Mouse (Mus musculus) induced T-regulatory cell, adult 2 months (primary cell): ENCODE data around the gene Map3k1.

Source experiments
- DNase-seq: peaks from one replicate; pipeline ENCODE4 v3.0.0-alpha.2; 2012; ENCODE audit warnings: low read depth

Gene Map3k1

GRCm38 (mm10) chr13:111812647-111813046, 3.9 kb upstream of the Map3k1 start:
- DNase-seq = no peak

DNA sequence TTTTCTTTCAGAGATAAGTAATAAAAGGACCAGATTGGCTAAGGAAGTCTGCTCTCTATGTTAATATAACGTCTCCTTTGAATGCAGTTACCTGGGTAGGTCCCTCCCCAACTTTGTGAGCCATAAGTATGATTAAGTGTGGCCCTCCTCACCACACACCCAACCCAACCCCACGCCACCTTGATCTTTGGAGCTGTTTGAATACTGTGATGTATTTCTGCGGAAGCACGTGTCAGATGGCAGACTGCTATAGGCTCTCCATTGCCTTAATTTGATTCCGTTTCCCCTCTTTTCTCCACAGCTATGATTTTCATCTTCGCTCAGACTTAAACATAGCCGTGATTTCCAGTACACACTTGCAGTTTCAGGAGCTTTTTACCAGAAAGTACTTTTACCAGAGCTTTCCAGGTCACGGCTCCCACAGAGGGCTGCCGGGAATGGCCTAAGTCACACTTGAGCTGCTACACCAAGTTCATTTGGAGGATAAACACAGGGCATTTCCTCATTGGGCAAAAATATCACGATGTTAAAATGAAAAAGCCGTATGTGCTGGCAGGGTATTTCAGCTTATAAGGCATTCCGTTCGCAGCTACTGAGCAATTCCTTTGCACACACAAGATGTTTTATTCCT, 2.3 kb upstream of the Map3k1 start:
- DNase-seq = no peak

DNA sequence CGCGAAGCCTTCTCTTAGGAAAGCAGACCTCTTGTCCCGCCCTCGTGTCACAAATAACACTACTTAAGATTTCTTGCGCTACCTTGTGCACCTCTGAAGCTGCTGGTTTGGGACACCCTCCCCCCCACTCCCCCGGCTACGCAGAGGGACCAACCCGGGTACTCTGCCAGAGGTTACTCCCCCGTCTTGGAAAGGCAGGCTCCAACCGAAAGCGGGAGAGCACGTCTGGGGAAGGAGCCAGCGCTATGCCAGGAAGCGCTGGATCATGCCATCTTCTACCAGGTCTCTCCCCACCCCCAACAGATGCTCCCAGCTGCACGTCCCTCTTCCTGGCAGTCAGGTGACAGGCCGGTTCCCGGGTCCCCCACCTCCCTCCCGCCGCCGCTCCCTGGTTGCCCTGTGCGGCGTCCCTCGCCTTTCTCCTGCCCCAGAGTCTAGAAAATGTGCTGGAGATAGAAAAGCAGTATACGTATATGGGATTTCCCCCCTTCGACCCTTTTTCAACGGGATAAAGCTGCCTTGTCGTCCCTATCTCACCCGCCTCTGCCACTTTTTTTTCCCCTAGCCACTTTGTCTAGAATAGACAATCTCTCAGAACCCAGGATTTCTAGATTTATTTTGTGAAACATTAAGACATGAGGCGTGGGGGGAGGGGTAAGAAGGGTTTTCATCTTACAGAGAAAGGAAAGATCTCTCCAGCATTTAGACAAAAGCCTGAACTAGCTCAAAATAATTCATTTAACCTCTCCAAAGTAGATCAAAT, 854 bp upstream of the Map3k1 start:
- DNase-seq = peak; percentile 76

DNA sequence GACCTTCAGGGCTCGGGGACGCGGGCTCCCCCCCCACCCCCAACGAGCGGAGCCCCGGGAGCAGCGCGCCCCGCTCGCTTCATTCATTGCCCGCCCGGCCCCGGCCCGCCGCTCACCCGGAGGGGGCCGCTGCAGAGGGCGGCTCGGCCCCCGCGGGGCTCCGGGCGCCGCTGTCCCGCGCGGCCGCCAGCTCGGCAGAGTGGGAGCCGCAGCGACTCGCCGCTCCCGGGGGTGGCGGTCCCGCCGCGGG, 481 bp downstream of the Map3k1 start:
- no peak for DNase-seq

DNA sequence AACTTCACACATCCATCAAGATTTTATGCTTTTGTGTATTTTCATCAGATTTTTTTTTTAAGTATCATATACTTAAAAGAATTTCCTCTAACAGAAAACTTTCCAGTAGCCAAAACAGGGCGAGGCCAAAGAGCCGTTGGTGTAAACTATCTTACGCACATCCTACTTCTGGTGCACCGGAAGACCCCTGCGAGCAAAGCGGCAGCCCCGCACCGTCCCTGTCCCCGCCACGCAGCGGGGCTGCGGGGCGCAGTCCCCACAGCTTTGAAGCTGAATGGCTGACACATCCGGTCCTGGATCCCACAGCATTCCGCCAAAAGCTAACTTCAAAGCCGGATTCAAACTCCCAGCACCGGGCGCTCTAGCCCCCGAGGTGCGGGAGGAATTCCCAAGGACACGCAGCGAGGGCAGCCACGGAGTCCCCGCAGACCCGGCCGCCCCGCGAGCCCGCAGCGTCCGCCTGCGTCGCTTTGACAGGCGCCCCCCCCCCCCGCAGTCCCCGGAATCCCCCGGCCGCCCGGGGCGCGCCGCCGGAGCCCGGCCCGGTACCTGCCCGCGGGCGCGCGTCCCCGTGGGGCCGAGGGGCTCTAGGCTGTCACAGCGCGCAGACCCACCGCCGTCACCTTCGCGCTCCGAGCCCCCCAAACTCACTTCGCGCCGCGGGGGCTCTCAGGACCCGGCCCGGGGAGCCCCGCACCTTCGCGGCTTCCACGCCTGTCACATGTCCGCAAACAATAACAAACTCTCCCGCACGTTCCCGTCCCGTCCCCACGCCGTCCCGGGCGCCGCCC, 1.0 kb downstream of the Map3k1 start:
- DNase-seq = no peak

DNA sequence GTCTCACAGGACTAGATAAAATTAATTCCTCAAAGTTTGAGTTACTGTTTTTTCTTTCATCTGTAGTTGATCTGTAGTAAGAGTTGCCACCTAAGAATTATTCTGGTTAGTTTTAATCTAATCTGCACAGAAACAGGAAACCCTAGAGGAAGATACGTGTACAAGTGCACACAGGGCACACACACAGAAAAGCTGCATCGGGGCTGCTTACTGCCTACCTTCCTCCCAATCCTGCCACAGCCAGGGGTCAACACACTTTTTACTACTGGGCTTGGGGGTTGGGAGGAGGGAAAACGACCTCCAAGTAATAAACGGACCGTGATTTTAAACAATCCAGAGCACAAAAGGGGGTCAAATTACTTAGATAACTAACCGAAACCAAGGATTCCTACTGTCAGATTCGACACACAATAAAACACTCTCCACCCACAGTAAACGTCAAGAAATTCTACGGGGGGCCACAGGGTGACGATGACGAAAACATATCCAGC, 1.6 kb downstream of the Map3k1 start:
- peak; percentile 92 for DNase-seq

- DNase-seq = peak; percentile 73
These were observed 2.8 kb downstream of the Map3k1 start for GRCm38 (mm10) chr13:111805738-111806722.

DNA sequence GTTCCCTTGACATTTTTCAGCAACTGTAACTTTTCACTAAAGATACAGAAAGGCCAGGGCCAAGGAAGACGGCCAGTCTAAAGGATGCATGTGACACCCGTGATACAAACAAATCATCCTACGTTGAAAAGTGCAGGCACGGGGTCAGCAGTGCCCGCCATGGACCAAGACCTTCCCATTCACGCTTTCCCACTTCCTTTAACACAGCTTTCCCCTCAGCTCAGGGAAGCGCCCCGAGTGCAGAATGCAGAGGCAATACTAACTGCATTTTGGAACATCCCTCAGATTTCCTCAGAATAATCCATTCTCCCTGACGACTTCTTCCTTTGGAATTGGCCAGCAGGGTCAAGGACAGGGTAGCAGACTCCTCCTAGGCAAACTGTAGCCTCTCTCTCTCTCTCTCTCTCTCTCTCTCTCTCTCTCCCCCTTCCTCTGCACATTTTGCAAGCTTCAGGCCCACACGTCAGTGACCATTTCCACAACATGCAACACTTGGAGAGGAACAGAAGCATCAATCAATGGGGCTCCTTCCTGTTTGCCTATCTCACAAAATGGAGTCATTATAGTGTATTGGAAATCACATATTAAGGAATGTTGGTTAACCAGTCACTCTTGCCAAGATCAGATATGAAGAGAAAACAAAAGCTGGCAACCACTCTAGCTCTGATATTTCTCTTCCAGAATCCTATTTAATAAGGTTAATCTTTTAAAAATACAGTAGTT, 3.7 kb downstream of the Map3k1 start:
- peak; percentile 67 for DNase-seq

- no peak for DNase-seq
These were observed 4.6 kb downstream of the Map3k1 start for GRCm38 (mm10) chr13:111804189-111804588.

- peak; percentile 46 for DNase-seq
These were observed 5.3 kb downstream of the Map3k1 start for GRCm38 (mm10) chr13:111803506-111803905.

GRCm38 (mm10) chr13:111802900-111803299, 5.9 kb downstream of the Map3k1 start:
- no peak for DNase-seq

DNA sequence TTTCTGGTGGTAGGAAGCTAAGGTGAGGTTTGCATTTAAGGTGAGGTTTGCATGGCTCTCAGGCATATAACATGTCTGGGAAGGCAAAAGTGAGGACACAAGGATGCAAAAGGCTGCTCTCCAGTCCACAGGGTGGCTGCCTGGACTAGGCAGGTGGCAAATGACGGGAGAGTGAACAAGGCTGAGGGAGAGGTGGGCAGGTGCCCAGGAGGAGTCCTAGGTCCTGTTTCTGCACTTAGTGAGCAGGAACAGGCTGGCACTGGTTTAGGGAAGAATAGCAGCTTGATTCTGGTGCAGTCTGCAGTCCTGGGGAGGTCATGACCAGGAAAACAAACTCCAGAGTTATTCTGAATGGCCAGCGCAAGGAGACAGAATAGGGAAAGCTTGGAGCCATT, 6.5 kb downstream of the Map3k1 start:
- DNase-seq = no peak

GRCm38 (mm10) chr13:111801662-111802270, 7.0 kb downstream of the Map3k1 start:
- no peak for DNase-seq

GRCm38 (mm10) chr13:111800866-111801265, 7.9 kb downstream of the Map3k1 start:
- no peak for DNase-seq

DNA sequence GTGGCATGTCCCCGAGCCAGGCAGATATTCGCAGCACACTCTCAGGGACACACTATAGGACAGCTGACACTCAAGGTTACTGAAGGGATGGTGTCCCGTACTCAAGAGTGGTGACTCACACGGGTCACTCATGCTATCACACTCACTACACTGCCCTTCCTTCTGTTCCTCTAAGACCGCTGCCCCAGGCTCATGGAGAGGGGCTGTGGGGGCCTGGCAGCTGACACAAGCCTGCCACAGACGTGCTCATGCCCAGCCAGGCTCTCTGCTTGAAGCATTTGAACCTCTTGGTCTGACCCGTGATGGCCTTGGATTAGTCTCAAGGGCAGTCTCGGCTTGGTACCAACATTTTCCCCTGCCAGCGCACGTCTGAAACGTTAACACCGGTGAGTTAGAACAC, 10.7 kb downstream of the Map3k1 start:
- DNase-seq = no peak

- peak; percentile 94 for DNase-seq
These were observed 11.8 kb downstream of the Map3k1 start for GRCm38 (mm10) chr13:111797021-111797420.

- peak; percentile 89 for DNase-seq
These were observed 12.4 kb downstream of the Map3k1 start for GRCm38 (mm10) chr13:111796191-111796920.

DNA sequence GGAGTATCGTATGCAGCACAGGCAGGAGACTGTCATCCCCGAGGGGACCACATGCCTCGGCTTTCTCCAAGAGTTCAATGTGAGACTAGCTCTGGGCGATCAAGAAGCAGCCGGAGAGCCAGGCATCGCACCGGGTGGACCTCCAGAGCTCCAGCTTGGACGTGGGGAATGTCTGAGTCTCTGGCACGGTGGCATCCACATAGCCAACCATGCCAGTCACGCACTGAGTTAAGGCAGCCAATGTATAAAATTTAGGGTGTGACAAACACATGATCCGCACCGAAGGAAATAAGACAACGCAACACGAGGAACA, 15.9 kb downstream of the Map3k1 start:
- no peak for DNase-seq

- no peak for DNase-seq
These were observed 16.4 kb downstream of the Map3k1 start for GRCm38 (mm10) chr13:111792130-111792974.
